Mouse (Mus musculus) forebrain, postnatal 0 days (tissue): ENCODE data around the gene Exoc6b. TPM values are rescaled to one million over a fixed set of nuclear protein-coding genes. Genes with fewer than 3 reads are reported as not detected.

Source experiments
- ATAC-seq: fragments of 200-750 bp; cut with Nextera tagmentation; 2 replicates; pipeline ENCODE4 v1.8.0; 2017; ENCODE audit warnings: mild to moderate bottlenecking, moderate library complexity
- DNase-seq: peaks from one replicate; pipeline ENCODE4 v3.0.0-alpha.2; 2015
- H3K27ac ChIP-seq: fragments of 300-500 bp; sonication (generic); 2 replicates; pipeline ENCODE4 v1.5.1; 2014; ENCODE audit warnings: low read depth, mild to moderate bottlenecking, antibody characterized with exemption, low read length, moderate library complexity, mixed read lengths
- H3K27me3 ChIP-seq: fragments of 300-500 bp; sonication (generic); 2 replicates; pipeline ENCODE4 v1.6.1; 2014; ENCODE audit warnings: mild to moderate bottlenecking, low read length, mixed read lengths; ENCODE audit not compliant: insufficient read depth
- H3K36me3 ChIP-seq: fragments of 300-500 bp; sonication (generic); 2 replicates; pipeline ENCODE4 v1.6.1; 2014; ENCODE audit warnings: mild to moderate bottlenecking, moderate library complexity; ENCODE audit not compliant: insufficient read depth
- H3K4me1 ChIP-seq: fragments of 300-500 bp; sonication (generic); 2 replicates; pipeline ENCODE4 v1.6.1; 2014; ENCODE audit warnings: antibody characterized with exemption; ENCODE audit not compliant: insufficient read depth
- H3K4me2 ChIP-seq: fragments of 300-500 bp; sonication (generic); 2 replicates; pipeline ENCODE4 v1.6.1; 2014; ENCODE audit warnings: low read depth, mild to moderate bottlenecking, moderate library complexity
- H3K4me3 ChIP-seq: fragments of 300-500 bp; sonication (generic); 2 replicates; pipeline ENCODE4 v1.5.1; 2014; ENCODE audit warnings: low read depth, low read length, mixed read lengths
- H3K9ac ChIP-seq: fragments of 300-500 bp; sonication (generic); 2 replicates; pipeline ENCODE4 v1.6.1; 2014; ENCODE audit warnings: mild to moderate bottlenecking
- H3K9me3 ChIP-seq: fragments of 300-500 bp; sonication (generic); 2 replicates; pipeline ENCODE4 v1.6.1; 2016; ENCODE audit warnings: low read length
- CTCF ChIP-seq: sonication (generic); IDR thresholded peaks from 2 replicates; pipeline ENCODE4 v1.5.1; 2016; ENCODE audit warnings: antibody characterized with exemption, control low read depth, low read depth
- WGBS: fragments of 180-500 bp; shearing (Covaris S2); extraction: QIAGEN DNeasy Blood & Tissue Kit; methylation state at CpG from one replicate; pipeline ENCODE4 v1.1.7; 2014; 5-methylcytosine and 5-hydroxymethylcytosine counted together
- polyA plus RNA-seq: library from polyadenylated mRNA; unstranded; fragments of >200 nt; fragmentation: Nextera tagmentation; extraction: Ambion mirVana; gene quantifications from 2 replicates; pipeline ENCODE4 v1.2.1, GENCODE M21; 2015
- total RNA-seq: library from RNA; depleted of rRNA; stranded (reverse); fragments of >200 nt; gene quantifications from 2 replicates; pipeline ENCODE4 v1.2.3, GENCODE M21; 2014

Gene Exoc6b
- total and polyA plus RNA-seq, 2 experiments from 2014 or later = 37.7 to 46.2 TPM

DNA sequence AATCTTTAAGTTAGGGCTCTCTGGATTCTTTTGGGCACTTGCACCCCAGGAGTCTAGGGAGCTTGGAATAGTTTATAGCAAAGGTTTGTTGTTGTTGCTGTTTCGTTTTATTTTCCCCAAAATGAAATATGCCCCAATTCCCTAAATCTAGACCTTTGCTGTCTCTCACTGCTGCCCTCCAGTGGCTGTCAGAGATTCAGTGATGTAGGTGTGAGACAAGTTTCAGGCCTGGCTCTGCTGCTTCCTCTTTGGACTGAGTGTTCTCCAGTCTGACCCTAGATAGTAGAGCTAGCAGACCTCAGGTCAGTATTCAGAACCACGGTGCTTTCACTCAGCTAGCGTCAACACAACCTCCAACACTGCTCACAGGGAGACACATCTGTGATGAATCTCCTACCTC, 332.4 kb downstream of the Exoc6b start:
- DNase-seq = no peak
- Histone ChIP-seq H3K9ac (no peak overlapping the region), H3K9me3 (no peaks in the 10 kb centered on the region), H3K4me2 (no peak overlapping the region), H3K27ac (no peak overlapping the region), H3K36me3 (no peaks in the 10 kb centered on the region), H3K4me1 (no peaks in the 10 kb centered on the region), H3K4me3 (no peak overlapping the region), H3K27me3 (no peaks in the 10 kb centered on the region)
- ATAC-seq = no peak
- TF ChIP-seq CTCF = peak; percentile 62
- 67% methylated on average over 3 of the region's 3 CpGs for WGBS

DNA sequence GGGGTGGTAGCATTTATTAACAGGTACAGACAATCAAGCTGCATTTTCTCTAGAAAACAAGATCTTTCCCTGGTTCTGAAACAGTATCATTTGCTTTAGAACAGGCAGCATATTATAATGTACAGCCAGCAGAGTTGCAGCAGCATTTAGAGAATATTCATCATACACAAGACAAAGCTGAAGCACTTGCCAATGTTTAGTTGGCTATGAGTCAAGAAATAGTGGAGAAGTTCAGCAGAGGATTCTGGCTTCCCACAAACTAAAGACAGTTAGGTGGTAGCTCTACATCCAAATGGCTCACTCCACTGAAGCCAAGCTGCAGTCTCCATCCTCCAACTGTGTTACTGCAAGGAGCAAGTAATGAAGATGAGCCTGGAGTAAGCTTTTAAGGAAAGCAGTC, 342.4 kb downstream of the Exoc6b start:
- Histone ChIP-seq H3K27ac (no peak overlapping the region), H3K9me3 (no peaks in the 10 kb centered on the region; the same call in 1 of the 2 replicates), H3K9ac (no peak overlapping the region), H3K4me1 (no peaks in the 10 kb centered on the region), H3K36me3 (no peaks in the 10 kb centered on the region), H3K4me2 (no peak overlapping the region), H3K27me3 (no peaks in the 10 kb centered on the region), H3K4me3 (no peak overlapping the region)
- ATAC-seq (no peak), DNase-seq (peak; percentile 31)
- TF ChIP-seq CTCF = no peak

DNA sequence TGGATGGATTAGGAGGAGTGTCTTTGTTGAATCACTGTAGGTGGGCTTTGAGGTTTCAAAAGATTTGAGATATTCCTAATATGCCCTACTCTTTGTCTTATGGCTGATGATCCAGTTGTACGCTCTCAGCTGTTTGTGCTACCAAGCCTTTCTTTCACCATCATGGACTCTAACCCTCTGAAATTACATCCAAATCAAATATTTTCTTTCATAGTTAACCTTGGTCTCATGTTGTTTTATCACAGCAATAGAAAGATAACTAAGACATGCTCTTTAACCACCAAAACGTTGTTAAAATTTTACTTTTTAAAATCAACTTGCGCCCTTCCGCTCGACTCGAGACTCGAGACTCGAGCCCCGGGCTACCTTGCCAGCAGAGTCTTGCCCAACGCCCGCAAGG, 356.1 kb downstream of the Exoc6b start:
- H3K4me1 ChIP-seq = no peaks in the 10 kb centered on the region
- H3K27ac ChIP-seq = no peak overlapping the region
- H3K9ac ChIP-seq = no peak overlapping the region
- H3K4me2 ChIP-seq = no peak overlapping the region
- DNase-seq (no peak), ATAC-seq (no peak)
- no peak for TF ChIP-seq CTCF
- no peak overlapping the region for H3K4me3 ChIP-seq
- H3K27me3 ChIP-seq = no peaks in the 10 kb centered on the region
- H3K36me3 ChIP-seq = no peaks in the 10 kb centered on the region
- no peaks in the 10 kb centered on the region for H3K9me3 ChIP-seq
- 90% methylated on average over 11 of the region's 11 CpGs for WGBS

DNA sequence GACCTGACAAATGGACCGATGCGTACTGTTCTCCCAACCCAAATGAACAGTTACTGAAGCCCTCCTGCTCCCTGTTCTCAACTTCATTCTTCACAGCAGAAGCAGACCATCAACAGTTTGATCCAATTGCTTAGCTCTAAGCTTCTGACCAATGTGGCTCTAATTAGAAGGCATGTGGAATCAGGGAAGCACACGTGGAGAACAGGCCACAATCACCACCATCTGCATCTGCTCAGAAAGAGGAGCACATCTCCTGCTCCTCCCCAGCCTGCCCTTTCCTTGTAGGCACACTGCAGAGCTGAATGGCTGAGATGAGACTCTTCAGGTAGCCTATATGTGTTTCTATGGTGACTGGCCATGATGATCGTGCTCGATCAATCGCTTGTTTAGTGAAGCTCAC, 358.5 kb downstream of the Exoc6b start:
- Histone ChIP-seq H3K36me3 (no peaks in the 10 kb centered on the region), H3K4me1 (no peaks in the 10 kb centered on the region), H3K27ac (no peak overlapping the region), H3K4me3 (no peak overlapping the region), H3K4me2 (no peak overlapping the region), H3K27me3 (no peaks in the 10 kb centered on the region), H3K9ac (no peak overlapping the region), H3K9me3 (no peaks in the 10 kb centered on the region)
- WGBS = 81% methylated on average over 6 of the region's 6 CpGs
- TF ChIP-seq CTCF = no peak
- ATAC-seq (no peak), DNase-seq (no peak)

DNA sequence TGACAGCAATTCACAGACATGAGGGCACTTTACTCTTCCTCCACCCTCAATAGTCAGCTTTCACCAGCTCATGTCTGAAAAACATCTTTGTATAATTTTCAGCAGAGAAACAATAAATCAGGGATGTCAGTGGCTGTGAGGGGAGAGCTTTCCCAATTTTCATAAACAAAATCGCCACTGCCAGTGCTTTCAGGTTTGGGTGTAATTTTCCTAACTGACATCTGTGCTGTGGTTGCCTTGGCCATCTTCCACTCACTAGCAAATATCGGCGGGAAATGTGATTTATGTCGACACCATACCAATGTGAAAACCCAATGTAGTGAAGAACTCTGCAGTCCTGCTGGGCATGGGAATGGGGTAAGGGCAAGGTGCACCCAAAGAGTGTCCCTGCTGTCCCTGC, 360.7 kb downstream of the Exoc6b start:
- DNase-seq = no peak
- no peak overlapping the region for H3K27ac ChIP-seq

DNA sequence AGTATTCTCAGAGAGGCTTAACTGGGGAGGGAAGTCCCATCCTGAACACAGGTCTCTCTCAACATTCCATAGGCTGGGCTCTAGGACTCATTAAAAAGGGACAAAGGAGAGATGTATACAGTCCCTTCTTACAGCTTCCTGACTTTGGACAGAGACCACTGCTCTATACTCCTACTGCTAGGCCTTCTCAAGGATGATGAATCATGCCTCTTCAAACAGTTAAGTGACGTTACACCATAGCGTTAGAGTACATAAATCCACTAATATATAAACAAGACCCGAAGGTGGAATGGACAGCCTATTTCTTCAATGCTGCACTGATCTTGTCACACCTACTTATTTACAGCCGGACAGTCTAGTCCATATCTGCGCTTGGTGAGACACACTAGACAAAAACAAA, 369.7 kb downstream of the Exoc6b start:
- Histone ChIP-seq H3K4me1 (no peaks in the 10 kb centered on the region), H3K4me2 (no peak overlapping the region), H3K4me3 (no peak overlapping the region), H3K27me3 (no peaks in the 10 kb centered on the region), H3K36me3 (no peaks in the 10 kb centered on the region), H3K9ac (no peak overlapping the region), H3K27ac (no peak overlapping the region), H3K9me3 (no peaks in the 10 kb centered on the region)
- DNase-seq = no peak
- WGBS = 89% methylated on average over 5 of the region's 5 CpGs
- TF ChIP-seq CTCF = no peak
- ATAC-seq = no peak

More for the DNA sequence above, 360.7 kb downstream of the Exoc6b start:
- WGBS = 54% methylated on average over 4 of the region's 4 CpGs
- no peak for ATAC-seq
- Histone ChIP-seq H3K4me3 (no peak overlapping the region), H3K4me1 (no peaks in the 10 kb centered on the region), H3K27me3 (no peaks in the 10 kb centered on the region), H3K36me3 (no peaks in the 10 kb centered on the region), H3K4me2 (no peak overlapping the region), H3K9me3 (no peaks in the 10 kb centered on the region), H3K9ac (no peak overlapping the region)
- TF ChIP-seq CTCF = no peak

DNA sequence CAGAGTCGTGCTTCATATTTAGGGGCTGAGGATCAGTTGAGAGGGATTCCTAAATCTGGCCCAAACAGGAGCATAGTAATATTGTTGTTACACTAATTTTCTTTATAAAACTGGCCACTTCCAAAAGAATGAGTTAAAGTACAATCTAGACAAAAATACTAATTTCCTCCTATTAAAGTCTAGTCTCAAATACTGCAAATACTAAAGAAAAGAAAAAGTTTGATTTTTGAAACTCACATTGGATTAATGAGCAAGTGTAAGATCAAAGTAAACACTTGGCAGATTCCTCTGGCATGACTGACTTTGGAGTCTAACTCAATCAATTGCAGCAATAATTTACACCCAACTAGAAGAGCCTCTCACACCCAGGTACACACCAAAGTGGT, 371.0 kb downstream of the Exoc6b start:
- WGBS = 56% methylated on average over 1 of the region's 1 CpGs
- ATAC-seq = no peak
- H3K9me3 ChIP-seq = no peaks in the 10 kb centered on the region

More for the DNA sequence above, 371.0 kb downstream of the Exoc6b start:
- no peak for DNase-seq
- Histone ChIP-seq H3K36me3 (no peaks in the 10 kb centered on the region), H3K4me1 (no peaks in the 10 kb centered on the region), H3K9ac (no peak overlapping the region), H3K4me3 (no peak overlapping the region), H3K27ac (no peak overlapping the region), H3K4me2 (no peak overlapping the region), H3K27me3 (no peaks in the 10 kb centered on the region)
- TF ChIP-seq CTCF = no peak
